Comparison of ENCODE assay signal across 15 mouse cellular contexts in the genomic region with DNA sequence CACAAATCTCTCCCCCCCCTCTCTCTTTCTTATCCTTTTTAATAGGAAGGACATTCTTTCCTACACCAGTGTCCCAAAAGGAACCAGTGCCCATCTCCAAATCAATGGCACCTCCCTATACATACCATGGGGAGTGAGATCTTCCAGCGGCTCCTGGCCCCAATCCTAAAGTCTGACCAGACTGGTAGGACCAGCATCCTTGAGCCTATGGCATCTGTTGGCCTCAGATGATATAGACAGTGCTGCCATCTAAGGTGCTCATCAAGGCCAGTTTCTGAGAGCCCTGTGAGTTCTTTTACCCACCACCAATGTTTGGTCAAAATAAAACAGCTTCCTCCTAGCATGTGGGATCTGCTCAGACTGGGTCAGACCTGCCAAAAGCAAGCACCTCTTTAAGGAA. TPM values are rescaled to one million over a fixed set of nuclear protein-coding genes. Genes with fewer than 3 reads are reported as not detected.
DNase-seq lines count a peak whose midpoint lies in the region; ATAC-seq and TF ChIP-seq lines count a peak whose summit lies in the region.
"Had no signal": no experiment of that assay in that cellular context is flagged by ENCODE, and none has a peak within 500 bp of the region (broad histone marks: within the 10 kb centered on the region; RNA-seq: fewer than 3 reads in every experiment).

No protein-coding gene starts in this region.

- peaks cover 41% of the 10 kb centered on the region for H3K4me1 ChIP-seq in hindbrain, embryonic 15.5 days (replicated peaks)

- no peaks in the 10 kb centered on the region for H3K9me3 ChIP-seq in hindbrain, embryonic 15.5 days
- H3K9me3 ChIP-seq: heart, embryonic 15.5 days; limb, embryonic 15.5 days had no signal

- H3ac ChIP-seq in myocyte (ENCODE audit: control insufficient read depth, insufficient read length), result no peak overlapping the region

- whole genome bisulfite sequencing in hindbrain, embryonic 15.5 days, result 97% methylated on average over 1 of the region's 1 CpGs

- TF ChIP-seq CTCF in left cerebral cortex, adult 2 months (IDR thresholded peaks at IDR 0.05), result no peak

- H3K36me3 ChIP-seq in hindbrain, embryonic 15.5 days, result peaks cover 5% of the 10 kb centered on the region
- no peaks in the 10 kb centered on the region for H3K36me3 ChIP-seq in myocyte (ENCODE audit: control insufficient read depth, insufficient read depth)
- H3K36me3 ChIP-seq: heart, embryonic 15.5 days; limb, embryonic 15.5 days had no signal

- no peak overlapping the region for H3K27ac ChIP-seq in left cerebral cortex, adult 2 months
- H3K27ac ChIP-seq in hindbrain, embryonic 15.5 days (replicated peaks), result no peak overlapping the region
- H3K27ac ChIP-seq: heart, embryonic 15.5 days; limb, embryonic 15.5 days had no signal

- no peak for ATAC-seq in hindbrain, embryonic 15.5 days (ENCODE audit: low FRiP score, low read depth)
- ATAC-seq: activated CD4-positive, CD25-positive, alpha-beta regulatory T cell, adult 4 months had no signal

- H3K9ac ChIP-seq in hindbrain, embryonic 15.5 days, result no peak overlapping the region
- H3K9ac ChIP-seq: heart, embryonic 15.5 days had no signal

- no peak for TF ChIP-seq POLR2A in myocyte (IDR thresholded peaks at IDR 0.05; ENCODE audit: insufficient read length, low read depth)

- H3K27me3 ChIP-seq in hindbrain, embryonic 15.5 days, result no peaks in the 10 kb centered on the region
- H3K27me3 ChIP-seq in myocyte (ENCODE audit: control insufficient read depth, insufficient read depth, insufficient read length), result no peaks in the 10 kb centered on the region
- H3K27me3 ChIP-seq: heart, embryonic 15.5 days; limb, embryonic 15.5 days had no signal

- intact Hi-C loops in left cerebral cortex, adult 2 months (cut with DNase I), result loop anchor here (5.0 to 10.0 kb wide), 3 partner anchors 89 to 507 kb away; partner anchors contain the start of gene Ctxn1
- intact Hi-C loops in left cerebral cortex, postnatal 4 days (cut with DNase I), result no loop called here

- H3K4me2 ChIP-seq in hindbrain, embryonic 15.5 days, result peak overlapping the region; percentile 72
- no peak overlapping the region for H3K4me2 ChIP-seq in myocyte (ENCODE audit: low read depth)

- DNase-seq in cerebellum, adult 8-10 months, result peak; percentile 16
- no peak for DNase-seq in cerebellum, postnatal 36 days
- no peak for DNase-seq in left cerebral cortex, adult 2 months (ENCODE audit: extremely low spot score in 1 of 2, low spot score in 2 of 2)
- DNase-seq in left cerebral cortex, adult 11 months (ENCODE audit: low spot score), result no peak
- DNase-seq in retina, embryonic 14.5 days (ENCODE audit: low spot score), result no peak
- no peak for DNase-seq in left cerebral cortex, postnatal 4 days
- DNase-seq: kidney, adult 9 months; lung, adult 18-20 months; lung, postnatal 36 days had no signal

- H3K4me3 ChIP-seq in left cerebral cortex, adult 2 months, result peak overlapping the region; percentile 26
- peak overlapping the region; percentile 94 for H3K4me3 ChIP-seq in hindbrain, embryonic 15.5 days
- peak overlapping the region; percentile 39 for H3K4me3 ChIP-seq in myocyte

- H3K79me2 ChIP-seq in myocyte (ENCODE audit: control insufficient read depth, insufficient read depth), result no peaks in the 10 kb centered on the region

TF ChIP-seq in myocyte, 11 proteins besides CTCF, POLR2A, EP300 and RAD21:
- TF ChIP-seq POLR2AphosphoS2 (IDR thresholded peaks at IDR 0.05; ENCODE audit: insufficient read length, low read depth) (no peak), MAX (IDR thresholded peaks at IDR 0.05; ENCODE audit: low read depth) (no peak), MYOD1 (IDR thresholded peaks at IDR 0.05; ENCODE audit: control insufficient read depth in 1 of 3, insufficient read length in 2 of 3, low read depth in 2 of 3) (no peak), CEBPB (IDR thresholded peaks at IDR 0.05; ENCODE audit: insufficient read depth, poor library complexity, severe bottlenecking) (no peak), SRF (IDR thresholded peaks at IDR 0.05; ENCODE audit: control insufficient read depth, insufficient read length, low read depth) (no peak), USF1 (IDR thresholded peaks at IDR 0.05; ENCODE audit: low read depth) (no peak), TCF12 (IDR thresholded peaks at IDR 0.05; ENCODE audit: insufficient read depth, poor library complexity, severe bottlenecking) (no peak), REST (IDR thresholded peaks at IDR 0.05; ENCODE audit: insufficient read depth, insufficient read length) (no peak), MYOG (IDR thresholded peaks at IDR 0.05; ENCODE audit: control insufficient read depth in 1 of 3, insufficient read depth in 1 of 3, insufficient read length in 2 of 3, low read depth in 2 of 3) (no peak), E2F4 (IDR thresholded peaks at IDR 0.05; ENCODE audit: insufficient read depth) (no peak)
TF ChIP-seq in myocyte: peak in this region for 0.

RNA-seq across cellular contexts. Expression of gene Evi5l, which starts 1.6 kb away (rescaled TPM):
- 100 to 1,000 TPM; 107 to 110 TPM for total RNA-seq in left cerebral cortex, adult 2 months (2021)
- polyA plus RNA-seq in hindbrain, embryonic 15.5 days (2015; fragmentation: Nextera tagmentation; extraction: Ambion mirVana), result 107 and 120 TPM in 2 replicates
- 18.0 TPM for polyA plus RNA-seq in myocyte (2012; fragmentation: generic; extraction: Trizol)
- total RNA-seq in left cerebral cortex, postnatal 4 days (2021), result 100 to 1,000 TPM; 172 to 174 TPM

RNA-seq across cellular contexts. Expression of gene Cd209g, which starts 34.0 kb away (rescaled TPM):
- total RNA-seq in left cerebral cortex, adult 2 months (2021), result not detected
- not detected in 2 replicates for polyA plus RNA-seq in hindbrain, embryonic 15.5 days (2015; fragmentation: Nextera tagmentation; extraction: Ambion mirVana)
- not detected for polyA plus RNA-seq in myocyte (2012; fragmentation: generic; extraction: Trizol)
- total RNA-seq in left cerebral cortex, postnatal 4 days (2021), result not detected
- total RNA-seq: monocyte, adult 5-6 weeks had no signal
- polyA plus RNA-seq: activated CD4-positive, CD25-positive, alpha-beta regulatory T cell, adult 4 months; heart, embryonic 15.5 days; limb, embryonic 15.5 days had no signal

RNA-seq across cellular contexts. Expression of gene Prr36, which starts 49.3 kb away (rescaled TPM):
- 10 to 100 TPM; 42.9 to 46.0 TPM for total RNA-seq in left cerebral cortex, adult 2 months (2021)
- 51.1 and 53.0 TPM in 2 replicates for polyA plus RNA-seq in hindbrain, embryonic 15.5 days (2015; fragmentation: Nextera tagmentation; extraction: Ambion mirVana)
- 0.19 TPM for polyA plus RNA-seq in myocyte (2012; fragmentation: generic; extraction: Trizol)
- total RNA-seq in left cerebral cortex, postnatal 4 days (2021), result 100 to 1,000 TPM; 108 to 109 TPM
- total RNA-seq: monocyte, adult 5-6 weeks had no signal

RNA-seq across cellular contexts. Expression of gene Lrrc8e, which starts 58.7 kb away (rescaled TPM):
- total RNA-seq in left cerebral cortex, adult 2 months (2021), result not detected
- 0.07 and 0.08 TPM in 2 replicates for polyA plus RNA-seq in hindbrain, embryonic 15.5 days (2015; fragmentation: Nextera tagmentation; extraction: Ambion mirVana)
- 2.4 TPM for polyA plus RNA-seq in myocyte (2012; fragmentation: generic; extraction: Trizol)
- total RNA-seq in left cerebral cortex, postnatal 4 days (2021), result not detected
- total RNA-seq: monocyte, adult 5-6 weeks had no signal
- polyA plus RNA-seq: activated CD4-positive, CD25-positive, alpha-beta regulatory T cell, adult 4 months had no signal

Comparison
In these comparisons a context has a peak if more than half of its experiments do, and no peak if none do; other contexts are left out.
1. H3K4me3 ChIP-seq: peak in every context shown above with its lines; median percentile 94 in hindbrain, embryonic 15.5 days; 39 in myocyte; 26 in left cerebral cortex, adult 2 months.